In the genomic region with DNA sequence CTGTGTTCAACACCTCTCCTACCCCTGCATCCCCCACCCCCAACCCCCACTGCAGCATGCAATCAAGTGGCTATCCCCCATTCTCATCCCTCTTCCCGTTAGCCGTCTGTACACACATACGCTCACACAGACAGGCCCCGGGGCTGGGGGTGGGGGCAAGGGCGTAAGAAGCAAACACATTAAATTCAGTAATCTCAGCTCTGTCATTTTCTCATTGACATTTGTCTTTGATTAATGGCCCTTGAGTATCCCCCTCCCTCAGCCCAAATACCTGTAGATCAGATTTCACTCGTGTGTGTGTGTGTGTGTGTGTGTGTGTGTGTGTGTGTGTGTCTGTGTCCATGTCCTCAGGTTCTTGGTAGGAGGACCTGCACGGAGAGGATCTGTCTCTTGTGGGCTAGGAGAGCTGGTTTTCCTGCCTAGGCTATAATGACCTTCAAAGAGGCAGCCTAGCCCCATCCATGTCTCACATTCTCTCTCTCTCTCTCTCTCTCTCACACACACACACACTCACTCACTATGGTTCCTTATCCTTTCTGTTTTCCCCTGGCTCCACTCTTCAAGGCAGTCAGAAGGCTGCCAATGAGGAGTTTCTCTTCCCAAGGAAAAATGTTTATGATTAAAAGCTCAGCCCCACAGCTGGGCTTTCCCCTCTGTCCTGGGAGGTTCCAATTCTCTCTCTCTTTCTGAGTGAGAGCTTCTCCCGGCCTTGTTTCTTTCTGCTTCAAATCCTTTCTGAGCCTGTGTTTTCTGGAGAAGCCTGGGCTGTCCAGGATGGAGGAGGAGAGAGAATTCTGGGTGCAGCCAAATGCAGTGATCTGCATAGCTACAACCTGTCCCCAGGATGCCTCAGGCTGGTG, we compare ENCODE assay signal across 10 mouse cellular contexts. TPM values are rescaled to one million over a fixed set of nuclear protein-coding genes. Genes with fewer than 3 reads are reported as not detected.
DNase-seq lines count a peak whose midpoint lies in the region; ATAC-seq and TF ChIP-seq lines count a peak whose summit lies in the region.
"Had no signal": no experiment of that assay in that cellular context is flagged by ENCODE, and none has a peak within 500 bp of the region (broad histone marks: within the 10 kb centered on the region; RNA-seq: fewer than 3 reads in every experiment).

No protein-coding gene starts in this region.

- ATAC-seq in heart, embryonic 12.5 days (ENCODE audit: insufficient number of reproducible peaks, low FRiP score), result no peak
- ATAC-seq in forebrain, embryonic 14.5 days, result no peak

- peak overlapping the region; percentile 45; the same call in 1 of the 2 replicates for H3K9ac ChIP-seq in heart, embryonic 12.5 days
- peak overlapping the region; percentile 43 for H3K9ac ChIP-seq in forebrain, embryonic 14.5 days (ENCODE audit: low read length)
- H3K9ac ChIP-seq: liver, embryonic 15.5 days had no signal

- no peak for TF ChIP-seq POLR2A in thymus, adult 2 months (IDR thresholded peaks at IDR 0.05; ENCODE audit: control insufficient read depth, extremely low read depth, insufficient read depth, low read length, poor library complexity)

- H3K4me2 ChIP-seq in heart, embryonic 12.5 days, result peak overlapping the region; percentile 72
- H3K4me2 ChIP-seq in forebrain, embryonic 14.5 days (ENCODE audit: low read length), result peak overlapping the region; percentile 93
- H3K4me2 ChIP-seq: liver, embryonic 15.5 days had no signal

- H3K4me1 ChIP-seq in heart, embryonic 12.5 days (replicated peaks), result peaks cover 81% of the 10 kb centered on the region
- peaks cover 72% of the 10 kb centered on the region for H3K4me1 ChIP-seq in forebrain, embryonic 14.5 days (ENCODE audit: control insufficient read depth, insufficient read depth, low read length)
- H3K4me1 ChIP-seq in midbrain, embryonic 10.5 days, result peaks cover 78% of the 10 kb centered on the region
- H3K4me1 ChIP-seq in thymus, adult 2 months (replicated peaks; ENCODE audit: control insufficient read depth, insufficient read depth, low read length), result peaks cover 22% of the 10 kb centered on the region

- 49% methylated on average over 8 of the region's 8 CpGs for WGBS in heart, embryonic 12.5 days
- WGBS in forebrain, embryonic 14.5 days, result 19% methylated on average over 8 of the region's 8 CpGs
- 48% methylated on average over 8 of the region's 8 CpGs for WGBS in midbrain, embryonic 10.5 days
- WGBS in thymus, adult 2 months, result 90% methylated on average over 8 of the region's 8 CpGs

- no peaks in the 10 kb centered on the region for H3K27me3 ChIP-seq in heart, embryonic 12.5 days (replicated peaks)
- H3K27me3 ChIP-seq in forebrain, embryonic 14.5 days (replicated peaks; ENCODE audit: control insufficient read depth, insufficient read depth, low read length), result no peaks in the 10 kb centered on the region
- H3K27me3 ChIP-seq in midbrain, embryonic 10.5 days (ENCODE audit: low read depth, poor library complexity, severe bottlenecking), result no peaks in the 10 kb centered on the region
- no peaks in the 10 kb centered on the region for H3K27me3 ChIP-seq in thymus, adult 2 months (ENCODE audit: control insufficient read depth, insufficient read depth, low read length)
- H3K27me3 ChIP-seq: liver, embryonic 15.5 days had no signal

- no peak overlapping the region for H3K4me3 ChIP-seq in heart, embryonic 12.5 days
- H3K4me3 ChIP-seq in forebrain, embryonic 14.5 days (ENCODE audit: low read depth, low read length), result no peak overlapping the region
- H3K4me3 ChIP-seq in midbrain, embryonic 10.5 days, result peak overlapping the region; percentile 18; the same call in 1 of the 2 replicates
- H3K4me3 ChIP-seq in thymus, adult 2 months (ENCODE audit: control insufficient read depth, insufficient read depth, low read length), result no peak overlapping the region
- H3K4me3 ChIP-seq: liver, embryonic 15.5 days had no signal

- no peak for TF ChIP-seq CTCF in thymus, adult 2 months (IDR thresholded peaks at IDR 0.05; ENCODE audit: borderline replicate concordance, control insufficient read depth, extremely low read depth, insufficient read depth, low read length, poor library complexity)

- H3K9me3 ChIP-seq in heart, embryonic 12.5 days (replicated peaks), result no peaks in the 10 kb centered on the region
- H3K9me3 ChIP-seq in forebrain, embryonic 14.5 days (replicated peaks; ENCODE audit: control insufficient read depth, low read length), result no peaks in the 10 kb centered on the region
- H3K9me3 ChIP-seq in midbrain, embryonic 10.5 days (replicated peaks), result no peaks in the 10 kb centered on the region
- H3K9me3 ChIP-seq: liver, embryonic 15.5 days had no signal

- peaks cover 4% of the 10 kb centered on the region for H3K36me3 ChIP-seq in heart, embryonic 12.5 days
- H3K36me3 ChIP-seq in forebrain, embryonic 14.5 days (ENCODE audit: control insufficient read depth, insufficient read depth, low read length), result peaks cover 5% of the 10 kb centered on the region
- H3K36me3 ChIP-seq in midbrain, embryonic 10.5 days, result peaks cover 15% of the 10 kb centered on the region
- no peaks in the 10 kb centered on the region; the same call in 1 of the 2 replicates for H3K36me3 ChIP-seq in thymus, adult 2 months (ENCODE audit: control insufficient read depth, insufficient read depth, low read length)
- H3K36me3 ChIP-seq: liver, embryonic 15.5 days had no signal

- no peak for DNase-seq in heart, adult 18-20 months
- peak; percentile 17 for DNase-seq in adipocyte (ENCODE audit: low spot score)
- peak; percentile 36 for DNase-seq in forebrain, embryonic 14.5 days (ENCODE audit: low spot score)
- DNase-seq in midbrain, embryonic 10.5 days (ENCODE audit: low spot score), result no peak
- no peak for DNase-seq in layer of hippocampus, postnatal 36 days
- no peak for DNase-seq in thymus, adult 2 months
- DNase-seq in embryo, embryonic 11 days, result no peak
- DNase-seq: gastrocnemius, postnatal 10 days had no signal

- peak overlapping the region; percentile 29 for H3K27ac ChIP-seq in heart, embryonic 12.5 days (ENCODE audit: poor library complexity, severe bottlenecking)
- H3K27ac ChIP-seq in forebrain, embryonic 14.5 days (ENCODE audit: low read depth, low read length), result peak overlapping the region; percentile 87
- H3K27ac ChIP-seq in midbrain, embryonic 10.5 days (replicated peaks), result peak overlapping the region; percentile 72
- no peak overlapping the region for H3K27ac ChIP-seq in thymus, adult 2 months (ENCODE audit: control insufficient read depth, insufficient read depth, low read length)
- H3K27ac ChIP-seq: liver, embryonic 15.5 days had no signal

RNA-seq across cellular contexts. Expression of a gene that starts 4.0 kb away (rescaled TPM):
- polyA plus RNA-seq in heart, embryonic 12.5 days (2016; fragmentation: Nextera tagmentation; extraction: Ambion mirVana), result 261 TPM in 2 replicates
- 10 to 100 TPM; 57.1 to 65.4 TPM for total RNA-seq in heart, adult 18-20 months (2021)
- polyA plus RNA-seq in forebrain, embryonic 14.5 days (2014; fragmentation: Nextera tagmentation; extraction: Ambion mirVana), result 149 and 157 TPM in 2 replicates
- polyA plus RNA-seq in midbrain, embryonic 10.5 days (2016; fragmentation: Nextera tagmentation; extraction: Ambion mirVana), result 121 and 137 TPM in 2 replicates
- total RNA-seq in layer of hippocampus, postnatal 36 days (2021), result 100 to 1,000 TPM; 719 to 827 TPM
- polyA plus RNA-seq in thymus, adult 2 months (2012; rRNA removed), result 186 and 232 TPM in 2 replicates

RNA-seq across cellular contexts. Expression of a gene that starts 30.2 kb away (rescaled TPM):
- 0.08 TPM in 1 of 2 replicates, not detected in the other for polyA plus RNA-seq in heart, embryonic 12.5 days (2016; fragmentation: Nextera tagmentation; extraction: Ambion mirVana)
- not detected for total RNA-seq in heart, adult 18-20 months (2021)
- 4.0 and 4.2 TPM in 2 replicates for polyA plus RNA-seq in forebrain, embryonic 14.5 days (2014; fragmentation: Nextera tagmentation; extraction: Ambion mirVana)
- 0.20 and 1.0 TPM in 2 replicates for polyA plus RNA-seq in midbrain, embryonic 10.5 days (2016; fragmentation: Nextera tagmentation; extraction: Ambion mirVana)
- total RNA-seq in layer of hippocampus, postnatal 36 days (2021), result 1 to 10 TPM; 3.0 to 3.4 TPM
- 1.5 and 2.2 TPM in 2 replicates for polyA plus RNA-seq in thymus, adult 2 months (2012; rRNA removed)
- total RNA-seq: gastrocnemius, postnatal 10 days had no signal
- polyA plus RNA-seq: liver, embryonic 15.5 days had no signal

Comparison
In these comparisons a context has a peak if more than half of its experiments do, and no peak if none do; other contexts are left out.
1. DNase-seq: peak in adipocyte (single experiment) and forebrain, embryonic 14.5 days (single experiment); none in heart, adult 18-20 months (0 of 2), midbrain, embryonic 10.5 days (single experiment), layer of hippocampus, postnatal 36 days (0 of 2), thymus, adult 2 months (single experiment) and embryo, embryonic 11 days (single experiment).